Mouse (Mus musculus) limb, embryonic 13.5 days (tissue): ENCODE measurements around the gene Fastkd3. TPM values are rescaled to one million over a fixed set of nuclear protein-coding genes. Genes with fewer than 3 reads are reported as not detected.
A peak's percentile ranks its signal among the peaks of the same experiment; 100 is the strongest.

Experiments used
- ATAC-seq: fragments of 200-750 bp; cut with Nextera tagmentation; 2 replicates; pipeline ENCODE4 v1.8.0; 2017; ENCODE audit warnings: low read depth, moderate number of reproducible peaks, moderate TSS enrichment; ENCODE audit not compliant: low FRiP score
- H3K27ac ChIP-seq: fragments of 300-500 bp; sonication (generic); 2 replicates; pipeline ENCODE4 v1.5.1; 2015; ENCODE audit warnings: inconsistent platforms, mild to moderate bottlenecking, moderate library complexity
- H3K27me3 ChIP-seq: fragments of 300-500 bp; sonication (generic); 2 replicates; pipeline ENCODE4 v1.6.1; 2015; ENCODE audit warnings: mild to moderate bottlenecking, inconsistent platforms
- H3K36me3 ChIP-seq: fragments of 300-500 bp; sonication (generic); 2 replicates; pipeline ENCODE4 v1.6.1; 2015; ENCODE audit warnings: inconsistent platforms, mild to moderate bottlenecking, moderate library complexity
- H3K4me1 ChIP-seq: fragments of 300-500 bp; sonication (generic); 2 replicates; pipeline ENCODE4 v1.6.1; 2015; ENCODE audit warnings: inconsistent platforms
- H3K4me2 ChIP-seq: fragments of 300-500 bp; sonication (generic); replicated peaks from 2 replicates; pipeline ENCODE4 v1.6.1; 2015; ENCODE audit warnings: inconsistent platforms, mild to moderate bottlenecking, moderate library complexity
- H3K4me3 ChIP-seq: fragments of 300-500 bp; sonication (generic); 2 replicates; pipeline ENCODE4 v1.5.1; 2015; ENCODE audit warnings: moderate library complexity, mild to moderate bottlenecking, inconsistent platforms
- H3K9ac ChIP-seq: fragments of 300-500 bp; sonication (generic); 2 replicates; pipeline ENCODE4 v1.6.1; 2015; ENCODE audit warnings: mild to moderate bottlenecking, inconsistent platforms
- H3K9me3 ChIP-seq: fragments of 300-500 bp; sonication (generic); 2 replicates; pipeline ENCODE4 v1.6.1; 2016; ENCODE audit warnings: inconsistent platforms
- WGBS: fragments of 180-500 bp; shearing (Covaris S2); methylation state at CpG from one replicate; pipeline ENCODE4 v1.1.7; 2015; 5-methylcytosine and 5-hydroxymethylcytosine counted together
- polyA plus RNA-seq: library from polyadenylated mRNA; unstranded; fragments of >200 nt; fragmentation: Nextera tagmentation; extraction: Ambion mirVana; gene quantifications from 2 replicates; pipeline ENCODE4 v1.2.1, GENCODE M21; 2015

Fastkd3 gene
- polyA plus RNA-seq, 1 experiment from 2014 or later: 38.1 TPM

DNA sequence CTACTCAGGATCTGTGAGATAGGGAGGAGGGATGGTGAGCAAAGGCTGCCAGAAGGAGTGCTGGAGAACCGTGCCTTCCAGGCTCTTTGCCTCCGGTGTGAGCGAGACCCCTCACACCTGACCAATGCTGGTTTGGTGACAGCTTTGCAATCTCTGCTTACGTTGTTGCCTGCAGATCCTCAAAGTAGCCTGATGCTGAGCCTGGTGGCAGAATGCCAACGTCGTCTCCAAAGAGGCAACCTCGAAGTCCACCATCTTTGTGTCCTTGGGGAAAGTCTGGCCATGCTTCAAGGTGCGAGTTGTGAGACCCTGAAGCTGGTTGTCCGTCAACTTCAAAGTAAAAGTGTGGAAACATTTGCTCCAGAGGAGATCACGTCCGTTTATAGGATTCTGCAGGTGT is 1.9 kb downstream of the Fastkd3 start:
- WGBS: 87% methylated on average over 11 of the region's 11 CpGs
- Histone ChIP-seq H3K27ac (no peak overlapping the region), H3K27me3 (no peaks in the 10 kb centered on the region), H3K4me3 (no peak overlapping the region), H3K4me1 (peaks cover 18% of the 10 kb centered on the region), H3K9ac (no peak overlapping the region), H3K36me3 (peaks cover 54% of the 10 kb centered on the region), H3K4me2 (no peak overlapping the region), H3K9me3 (no peaks in the 10 kb centered on the region)
- ATAC-seq: no peak

DNA sequence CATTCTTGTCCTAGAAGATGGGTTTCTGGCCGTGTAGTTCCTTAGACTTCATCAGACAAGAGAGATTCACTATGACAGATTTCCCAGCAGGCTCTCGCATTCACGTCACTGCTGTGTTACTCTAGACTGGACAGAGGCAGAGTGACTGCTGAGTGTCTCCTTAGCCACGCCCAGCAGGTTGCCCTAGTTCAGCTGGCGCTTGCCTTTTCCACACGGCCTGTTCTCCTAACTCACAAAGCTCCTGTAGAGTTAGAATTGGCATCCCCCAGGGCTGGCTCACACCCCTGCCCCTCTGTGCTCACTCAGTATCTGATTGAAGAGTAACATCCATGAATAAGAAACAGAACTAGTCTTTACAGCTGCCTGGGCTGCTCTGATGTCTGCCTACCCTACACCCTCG is 3.4 kb downstream of the Fastkd3 start:
- Histone ChIP-seq H3K9ac (no peak overlapping the region), H3K4me1 (peaks cover 18% of the 10 kb centered on the region), H3K27me3 (no peaks in the 10 kb centered on the region), H3K36me3 (peaks cover 66% of the 10 kb centered on the region), H3K4me3 (no peak overlapping the region), H3K9me3 (no peaks in the 10 kb centered on the region), H3K27ac (no peak overlapping the region), H3K4me2 (no peak overlapping the region)
- no peak for ATAC-seq
- 87% methylated on average over 7 of the region's 7 CpGs for WGBS

- Histone ChIP-seq H3K9me3 (no peaks in the 10 kb centered on the region; the same call in 1 of the 2 replicates), H3K4me2 (no peak overlapping the region), H3K4me1 (peaks cover 5% of the 10 kb centered on the region), H3K36me3 (peaks cover 94% of the 10 kb centered on the region), H3K27ac (no peak overlapping the region), H3K4me3 (no peak overlapping the region), H3K27me3 (no peaks in the 10 kb centered on the region), H3K9ac (no peak overlapping the region)
- ATAC-seq: no peak
These were observed 6.3 kb downstream of the Fastkd3 start for GRCm38 (mm10) chr13:68588352-68588751.

DNA sequence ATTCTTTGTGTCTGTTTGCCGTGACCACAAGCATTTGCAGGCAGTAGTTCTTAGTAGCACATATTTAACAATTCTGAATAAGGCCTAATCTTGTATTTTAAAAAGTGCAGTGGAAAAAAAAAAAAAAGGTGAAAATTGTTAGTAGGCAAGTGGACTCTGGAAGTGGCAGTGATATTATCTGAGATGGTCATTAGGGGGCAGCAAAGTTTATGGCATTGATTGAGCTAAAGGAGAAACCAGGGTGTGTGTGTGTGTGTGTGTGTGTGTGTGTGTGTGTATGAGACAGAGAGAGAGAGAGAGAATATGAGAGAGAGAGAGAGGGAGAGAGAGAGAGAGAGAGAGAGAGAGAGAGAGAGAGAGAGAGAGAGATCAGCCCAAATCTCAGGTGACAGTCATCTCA is 11.8 kb downstream of the Fastkd3 start:
- 82% methylated on average over 1 of the region's 1 CpGs for WGBS
- Histone ChIP-seq H3K4me2 (no peak overlapping the region), H3K9me3 (no peaks in the 10 kb centered on the region; the same call in 1 of the 2 replicates), H3K27me3 (peaks cover 8% of the 10 kb centered on the region; the same call in 1 of the 2 replicates), H3K36me3 (peaks cover 43% of the 10 kb centered on the region), H3K27ac (no peak overlapping the region), H3K9ac (no peak overlapping the region), H3K4me1 (no peaks in the 10 kb centered on the region), H3K4me3 (no peak overlapping the region)
- no peak for ATAC-seq

GRCm38 (mm10) chr13:68597199-68597598 is 15.2 kb downstream of the Fastkd3 start, which contains the start of gene 1700001L19Rik:
Gene 1700001L19Rik, plus strand, starts transcription at chr13:68597421.
- peak within 1 kb of the TSS; percentile 23 for H3K4me3 ChIP-seq
- H3K27ac ChIP-seq: no peak within 1 kb of the TSS
- H3K9me3 ChIP-seq: no peaks in the 10 kb centered on the region; the same call in 1 of the 2 replicates
- no peak within 1 kb of the TSS; the same call in 1 of the 2 replicates for H3K9ac ChIP-seq
- H3K4me1 ChIP-seq: peaks cover 14% of the 10 kb centered on the region
- WGBS: 10% methylated on average over 10 of the region's 10 CpGs
- H3K36me3 ChIP-seq: peaks cover 10% of the 10 kb centered on the region
- no peak for ATAC-seq
- peaks cover 8% of the 10 kb centered on the region; the same call in 1 of the 2 replicates for H3K27me3 ChIP-seq
- peak within 1 kb of the TSS; percentile 52 for H3K4me2 ChIP-seq

DNA sequence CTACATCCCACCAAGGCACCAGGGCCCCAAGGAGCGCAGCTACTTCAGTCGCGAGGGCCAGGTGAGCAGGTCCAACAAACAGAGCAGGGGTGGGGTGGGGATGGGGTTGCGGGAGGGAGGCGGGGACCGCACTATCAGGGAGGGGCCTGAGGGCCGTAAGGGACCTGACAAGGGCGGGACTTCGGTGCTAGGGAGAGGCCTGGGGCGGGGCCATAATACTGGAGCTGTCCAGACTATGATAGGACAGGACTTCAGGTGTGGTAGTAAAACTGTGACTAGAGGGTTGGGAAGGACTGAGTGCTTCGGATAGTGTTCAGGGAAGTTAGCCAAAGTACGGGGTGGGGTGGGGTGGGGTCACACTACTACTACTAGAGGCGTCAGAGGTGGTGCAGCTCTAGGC is 15.6 kb downstream of the Fastkd3 start:
- H3K9ac ChIP-seq: no peak overlapping the region; the same call in 1 of the 2 replicates
- H3K27me3 ChIP-seq: peaks cover 8% of the 10 kb centered on the region; the same call in 1 of the 2 replicates
- no peaks in the 10 kb centered on the region for H3K9me3 ChIP-seq
- peak overlapping the region; percentile 23 for H3K4me3 ChIP-seq
- H3K27ac ChIP-seq: no peak overlapping the region
- H3K4me1 ChIP-seq: peaks cover 14% of the 10 kb centered on the region
- H3K36me3 ChIP-seq: peaks cover 5% of the 10 kb centered on the region
- 13% methylated on average over 13 of the region's 13 CpGs for WGBS
- H3K4me2 ChIP-seq: peak overlapping the region; percentile 52
- 0 out of 2 replicates have a peak, but pooled peaks have one; percentile 8 for ATAC-seq

GRCm38 (mm10) chr13:68598953-68599352 is 16.9 kb downstream of the Fastkd3 start:
- no peak overlapping the region for H3K9ac ChIP-seq
- ATAC-seq: no peak
- peaks cover 14% of the 10 kb centered on the region for H3K4me1 ChIP-seq

DNA sequence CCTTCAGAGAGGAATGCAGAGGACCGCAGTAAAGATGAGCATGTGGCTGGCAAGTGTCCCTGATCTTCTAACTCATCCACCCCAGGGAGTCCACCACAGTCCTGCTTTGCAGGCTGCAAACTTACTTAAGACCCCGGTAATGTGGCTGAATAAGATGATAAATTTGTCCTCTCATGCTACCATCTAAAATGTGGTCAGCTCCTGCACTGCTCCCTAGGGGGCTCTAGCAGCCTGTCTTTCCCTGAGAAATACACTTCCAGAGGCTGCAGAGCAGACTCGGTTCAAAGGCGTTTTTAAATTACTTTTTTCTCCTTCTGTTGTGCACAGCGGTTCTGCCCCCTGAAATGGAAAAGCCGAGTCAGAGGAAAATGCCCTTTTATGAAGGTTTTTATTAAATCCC is 19.1 kb downstream of the Fastkd3 start:
- peak; percentile 55 for ATAC-seq
- no peaks in the 10 kb centered on the region for H3K9me3 ChIP-seq
- no peak overlapping the region for H3K9ac ChIP-seq
- peaks cover 8% of the 10 kb centered on the region; the same call in 1 of the 2 replicates for H3K27me3 ChIP-seq
- peak overlapping the region; percentile 21; the same call in 1 of the 2 replicates for H3K4me2 ChIP-seq
- H3K4me3 ChIP-seq: no peak overlapping the region
- WGBS: 7% methylated on average over 6 of the region's 6 CpGs
- H3K27ac ChIP-seq: peak overlapping the region; percentile 49; the same call in 1 of the 2 replicates
- H3K36me3 ChIP-seq: no peaks in the 10 kb centered on the region
- H3K4me1 ChIP-seq: peaks cover 18% of the 10 kb centered on the region

More at GRCm38 (mm10) chr13:68598953-68599352, 16.9 kb downstream of the Fastkd3 start:
- Histone ChIP-seq H3K27me3 (peaks cover 8% of the 10 kb centered on the region; the same call in 1 of the 2 replicates), H3K4me2 (no peak overlapping the region), H3K27ac (no peak overlapping the region), H3K4me3 (no peak overlapping the region), H3K36me3 (no peaks in the 10 kb centered on the region; the same call in 1 of the 2 replicates), H3K9me3 (no peaks in the 10 kb centered on the region)

- ATAC-seq: no peak
- Histone ChIP-seq H3K4me1 (peaks cover 28% of the 10 kb centered on the region), H3K9ac (no peak overlapping the region), H3K27me3 (no peaks in the 10 kb centered on the region), H3K9me3 (no peaks in the 10 kb centered on the region), H3K4me3 (no peak overlapping the region), H3K4me2 (no peak overlapping the region), H3K27ac (no peak overlapping the region), H3K36me3 (no peaks in the 10 kb centered on the region)
- WGBS: 62% methylated on average over 6 of the region's 6 CpGs
These were observed 21.1 kb downstream of the Fastkd3 start for GRCm38 (mm10) chr13:68603085-68603484.

DNA sequence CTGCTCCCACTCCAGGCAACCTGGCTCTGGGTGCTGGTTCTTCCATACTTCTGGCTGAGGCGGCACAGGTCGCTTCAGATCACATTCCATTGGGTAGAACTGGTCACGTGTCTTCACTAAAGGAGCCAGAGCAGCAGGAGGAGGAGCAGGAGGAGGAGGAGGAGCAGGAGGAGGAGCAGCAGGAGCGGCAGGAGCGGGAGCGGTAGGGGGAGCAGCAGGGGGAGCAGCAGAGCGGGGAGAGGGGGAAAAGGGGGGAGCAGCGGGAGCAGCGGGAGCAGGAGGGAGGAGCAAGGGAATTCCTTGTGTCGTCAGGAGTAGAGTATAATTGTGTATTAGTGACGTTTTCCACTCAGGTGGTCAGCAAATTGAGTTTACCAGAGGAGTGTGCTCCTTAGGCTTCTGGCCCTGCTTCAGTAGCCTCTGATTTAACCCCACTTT is 23.7 kb downstream of the Fastkd3 start:
- 3% methylated on average over 11 of the region's 11 CpGs for WGBS
- Histone ChIP-seq H3K4me3 (peak overlapping the region; percentile 30), H3K27ac (peak overlapping the region; percentile 39; the same call in 1 of the 2 replicates), H3K4me2 (peak overlapping the region; percentile 57), H3K9ac (no peak overlapping the region), H3K27me3 (no peaks in the 10 kb centered on the region), H3K4me1 (peaks cover 30% of the 10 kb centered on the region), H3K36me3 (no peaks in the 10 kb centered on the region), H3K9me3 (no peaks in the 10 kb centered on the region)
- ATAC-seq: peak; percentile 68

- Histone ChIP-seq H3K4me1 (peaks cover 16% of the 10 kb centered on the region), H3K27me3 (no peaks in the 10 kb centered on the region), H3K36me3 (no peaks in the 10 kb centered on the region), H3K9ac (no peak overlapping the region), H3K27ac (peak overlapping the region; percentile 22), H3K4me3 (peak overlapping the region; percentile 21), H3K4me2 (peak overlapping the region; percentile 46), H3K9me3 (no peaks in the 10 kb centered on the region)
- ATAC-seq: peak; percentile 71
- 33% methylated on average over 21 of the region's 21 CpGs for WGBS
These were observed 25.8 kb downstream of the Fastkd3 start for GRCm38 (mm10) chr13:68607652-68608405.

DNA sequence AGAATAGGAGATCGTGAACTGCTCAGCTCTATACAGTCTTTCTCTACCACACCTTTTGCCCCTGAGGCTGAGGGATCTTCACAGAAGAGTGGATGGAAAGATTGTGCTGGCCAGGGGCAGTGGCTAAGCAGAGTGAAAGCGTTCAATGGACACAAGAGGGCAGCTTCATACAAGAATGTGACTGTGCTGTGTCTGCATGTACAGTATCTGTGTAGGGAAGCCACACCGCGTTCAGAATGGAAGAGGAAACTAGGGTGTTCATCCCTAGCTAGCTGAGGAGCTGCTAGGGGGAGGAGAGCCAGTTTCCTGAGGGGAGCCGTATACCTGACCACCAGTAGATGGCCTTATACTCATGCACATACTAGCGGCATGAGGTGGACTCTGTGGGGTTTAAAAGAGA is 40.8 kb downstream of the Fastkd3 start:
- Histone ChIP-seq H3K4me2 (no peak overlapping the region), H3K27ac (no peak overlapping the region), H3K4me3 (no peak overlapping the region), H3K27me3 (no peaks in the 10 kb centered on the region), H3K4me1 (no peaks in the 10 kb centered on the region), H3K9me3 (no peaks in the 10 kb centered on the region), H3K9ac (no peak overlapping the region), H3K36me3 (no peaks in the 10 kb centered on the region)
- 66% methylated on average over 6 of the region's 6 CpGs for whole genome bisulfite sequencing
- ATAC-seq: no peak
